Mouse (Mus musculus) gonadal fat pad, adult 2 months (tissue): ENCODE measurements around the gene Lonp2. TPM values are rescaled to one million over a fixed set of nuclear protein-coding genes. Genes with fewer than 3 reads are reported as not detected.

Source experiments
- DNase-seq: peaks from one replicate; pipeline ENCODE4 v3.0.0-alpha.2; 2012; ENCODE audit warnings: low read depth
- polyA plus RNA-seq: library from polyadenylated mRNA; depleted of rRNA; stranded (reverse); fragments of >200 nt; gene quantifications from 2 replicates; pipeline ENCODE4 v1.2.3, GENCODE M21; 2012

Gene Lonp2
- polyA plus RNA-seq, 1 experiment, result 92.7 TPM

DNA sequence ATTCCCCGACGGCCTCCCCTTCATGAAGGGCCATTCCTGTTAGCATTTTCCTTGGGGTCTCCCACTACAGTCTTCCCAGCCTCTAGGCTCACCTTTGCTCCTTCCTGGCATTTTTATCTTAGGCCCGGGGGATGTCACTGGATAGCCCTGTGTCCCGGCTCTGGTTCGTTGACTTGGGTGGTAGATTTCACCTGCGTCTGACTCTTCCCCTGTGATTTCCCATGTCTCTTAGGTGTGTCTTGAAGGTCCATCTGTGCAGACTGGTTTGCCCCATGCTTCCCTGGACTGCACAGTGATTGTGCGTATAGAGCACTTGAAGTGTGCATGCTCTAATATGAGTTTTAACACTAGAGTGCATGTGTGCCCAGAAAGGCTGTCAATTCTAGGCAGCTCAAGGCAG lies 1.1 kb downstream of the Lonp2 start:
- DNase-seq, result no peak

DNA sequence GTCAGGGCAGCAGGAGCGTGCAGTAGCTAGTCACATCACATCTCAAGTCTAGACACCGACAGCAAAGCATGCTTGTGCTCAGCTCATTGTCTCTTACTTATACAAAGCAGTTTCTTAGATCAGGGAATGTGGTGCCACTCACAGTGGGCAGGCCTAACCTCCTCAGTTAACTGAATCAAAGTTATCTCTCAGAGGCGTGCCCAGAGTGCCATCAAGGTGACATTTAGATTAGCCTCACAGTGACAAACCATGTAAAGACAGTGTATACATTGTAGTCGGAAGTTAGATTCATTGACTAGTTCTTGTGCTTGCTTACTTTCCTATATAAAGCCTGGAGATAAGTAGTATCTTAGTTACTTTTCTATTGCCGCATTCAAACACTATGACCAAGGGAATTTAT lies 6.4 kb downstream of the Lonp2 start:
- DNase-seq, result no peak

DNA sequence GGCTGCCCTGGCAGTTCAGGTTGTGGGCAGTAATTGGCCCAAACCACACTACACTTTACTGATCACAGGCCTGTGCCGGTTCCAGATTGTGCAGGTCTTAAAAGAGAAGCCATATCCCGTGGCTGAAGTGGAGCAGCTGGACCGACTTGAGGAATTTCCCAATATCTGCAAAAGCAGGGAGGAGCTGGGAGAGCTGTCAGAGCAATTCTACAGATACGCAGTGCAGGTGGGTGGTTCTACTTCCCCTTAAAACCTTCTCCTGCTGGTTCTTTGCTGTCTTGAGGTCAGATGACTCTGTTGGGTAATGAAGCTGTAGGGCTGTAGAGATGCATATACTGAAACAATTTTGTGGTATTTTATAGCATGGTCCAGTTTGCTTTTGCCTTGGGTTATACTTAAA lies 7.6 kb downstream of the Lonp2 start:
- DNase-seq, result no peak

DNA sequence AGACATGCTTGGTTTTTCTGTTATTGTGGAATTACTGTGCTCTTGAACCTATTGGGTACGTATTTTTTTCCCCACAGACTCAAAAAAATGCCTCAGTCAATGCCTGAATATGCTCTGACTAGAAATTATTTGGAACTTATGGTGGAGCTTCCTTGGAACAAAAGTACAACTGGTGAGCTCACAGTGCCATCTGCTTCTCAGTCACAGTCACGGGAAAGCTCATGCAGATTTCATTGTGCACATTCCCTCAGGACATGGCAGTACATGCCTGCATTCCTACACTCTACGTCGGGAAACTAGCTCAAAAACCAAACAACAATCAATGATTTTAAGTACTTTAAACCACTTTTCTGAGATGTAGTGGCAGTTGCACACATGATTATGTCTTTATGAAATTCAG lies 14.0 kb downstream of the Lonp2 start:
- DNase-seq, result no peak

DNA sequence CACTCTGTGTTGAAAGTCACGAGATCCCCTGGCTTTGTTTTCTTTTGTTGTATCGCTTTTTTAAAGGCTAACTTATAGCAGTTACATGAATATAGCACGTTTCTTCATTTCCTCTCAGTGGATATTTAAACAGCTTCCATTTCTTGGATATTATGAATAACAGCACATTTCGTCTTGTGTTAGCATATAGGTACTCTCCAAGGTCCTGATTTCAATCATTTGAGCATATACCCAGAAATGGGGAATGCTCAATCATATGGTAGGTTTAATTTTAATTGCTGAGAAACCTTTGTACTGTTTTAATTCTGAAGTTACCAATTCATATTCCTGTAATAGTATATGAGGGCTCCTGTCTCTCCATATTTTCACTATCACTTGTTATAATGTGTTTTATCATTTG lies 15.1 kb downstream of the Lonp2 start:
- DNase-seq, result no peak

DNA sequence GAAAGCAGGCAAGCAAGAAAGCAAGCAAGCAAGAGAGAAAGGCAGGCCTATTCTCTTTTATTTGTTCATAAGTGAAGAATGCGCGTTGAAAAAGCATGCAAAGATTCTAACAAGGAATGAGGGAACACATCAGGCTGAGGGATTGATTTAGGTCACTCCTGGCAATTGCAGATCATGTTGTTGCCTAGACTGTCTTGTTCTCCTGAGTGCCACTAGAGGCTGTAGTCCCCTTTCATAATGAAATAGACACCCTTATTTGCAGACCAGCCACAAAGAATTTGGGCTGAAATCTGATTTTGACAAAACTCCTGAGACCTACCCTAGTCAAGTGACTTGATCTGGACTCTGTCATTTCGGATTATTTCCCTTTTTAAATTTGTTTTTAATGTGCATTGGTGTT lies 18.8 kb downstream of the Lonp2 start:
- DNase-seq, result no peak

- DNase-seq, result no peak
Observed at GRCm38 (mm10) chr8:86644661-86645060, 20.8 kb downstream of the Lonp2 start.

DNA sequence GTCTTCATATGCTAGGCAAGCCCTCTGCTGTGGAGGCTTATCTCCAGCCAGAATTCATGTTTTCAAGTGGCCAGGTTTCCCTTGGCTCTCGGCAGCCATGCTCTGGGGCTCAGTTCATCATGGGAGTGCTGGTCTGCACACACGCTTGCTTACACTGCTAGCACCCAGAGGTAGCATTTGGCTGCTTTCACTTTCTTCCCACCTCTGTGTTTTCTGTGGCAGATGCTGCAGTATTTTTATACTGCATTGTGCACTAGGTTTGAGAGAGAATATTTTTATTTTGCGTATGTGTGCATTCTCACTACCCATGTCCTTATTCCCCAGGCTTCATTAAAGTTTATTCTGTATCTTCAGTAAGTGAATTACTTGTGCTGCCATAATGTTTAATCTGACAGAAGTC lies 23.9 kb downstream of the Lonp2 start:
- no peak for DNase-seq

- no peak for DNase-seq
Observed at GRCm38 (mm10) chr8:86651416-86651815, 27.6 kb downstream of the Lonp2 start.

- no peak for DNase-seq
Observed at GRCm38 (mm10) chr8:86652546-86652945, 28.7 kb downstream of the Lonp2 start.

DNA sequence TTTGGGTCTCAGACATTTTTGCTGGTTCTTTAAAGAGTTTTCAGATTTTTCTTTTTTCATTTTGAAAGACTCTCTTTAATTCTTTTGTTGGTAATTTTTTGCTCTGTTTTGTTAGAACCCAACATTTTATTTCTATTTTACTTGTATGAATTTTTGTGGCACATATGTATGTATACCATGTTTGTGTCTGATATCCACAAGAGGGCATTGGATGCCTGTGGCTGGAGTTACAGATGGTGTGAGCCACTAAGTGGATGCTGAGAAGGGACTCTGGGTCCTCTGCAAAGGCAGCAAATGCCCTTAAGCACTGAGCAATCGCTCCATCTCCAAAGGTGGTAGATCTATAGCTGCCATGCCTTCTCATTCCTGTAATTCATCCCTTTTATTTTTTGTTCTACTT lies 30.7 kb downstream of the Lonp2 start:
- DNase-seq, result no peak

GRCm38 (mm10) chr8:86668750-86669149 lies 44.9 kb downstream of the Lonp2 start:
- no peak for DNase-seq

- DNase-seq, result no peak
Observed at GRCm38 (mm10) chr8:86669259-86669658, 45.4 kb downstream of the Lonp2 start.

- DNase-seq, result no peak
Observed at GRCm38 (mm10) chr8:86686629-86687028, 62.8 kb downstream of the Lonp2 start.

DNA sequence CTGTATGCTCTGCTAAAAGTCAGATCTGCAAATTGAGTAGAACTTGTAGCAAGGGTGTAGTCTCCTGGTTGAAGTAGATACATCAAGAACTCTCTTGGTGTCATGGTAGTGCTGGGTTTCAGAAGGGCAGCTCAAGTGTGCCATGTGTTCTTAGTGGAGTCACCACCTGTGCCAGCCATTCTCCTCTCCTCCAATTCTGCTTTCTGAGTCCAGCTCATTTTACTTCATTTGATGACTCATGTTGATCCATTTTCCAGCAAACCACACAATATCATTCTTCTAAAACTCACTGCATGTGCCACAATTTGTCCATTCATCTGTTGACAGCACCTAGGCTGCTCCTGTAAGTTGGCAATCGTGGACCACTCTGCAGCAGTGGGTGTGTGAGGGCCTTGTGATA lies 68.3 kb downstream of the Lonp2 start:
- no peak for DNase-seq

- no peak for DNase-seq
Observed at GRCm38 (mm10) chr8:86694011-86694410, 70.2 kb downstream of the Lonp2 start.

GRCm38 (mm10) chr8:86695703-86696102 lies 71.9 kb downstream of the Lonp2 start:
- no peak for DNase-seq

DNA sequence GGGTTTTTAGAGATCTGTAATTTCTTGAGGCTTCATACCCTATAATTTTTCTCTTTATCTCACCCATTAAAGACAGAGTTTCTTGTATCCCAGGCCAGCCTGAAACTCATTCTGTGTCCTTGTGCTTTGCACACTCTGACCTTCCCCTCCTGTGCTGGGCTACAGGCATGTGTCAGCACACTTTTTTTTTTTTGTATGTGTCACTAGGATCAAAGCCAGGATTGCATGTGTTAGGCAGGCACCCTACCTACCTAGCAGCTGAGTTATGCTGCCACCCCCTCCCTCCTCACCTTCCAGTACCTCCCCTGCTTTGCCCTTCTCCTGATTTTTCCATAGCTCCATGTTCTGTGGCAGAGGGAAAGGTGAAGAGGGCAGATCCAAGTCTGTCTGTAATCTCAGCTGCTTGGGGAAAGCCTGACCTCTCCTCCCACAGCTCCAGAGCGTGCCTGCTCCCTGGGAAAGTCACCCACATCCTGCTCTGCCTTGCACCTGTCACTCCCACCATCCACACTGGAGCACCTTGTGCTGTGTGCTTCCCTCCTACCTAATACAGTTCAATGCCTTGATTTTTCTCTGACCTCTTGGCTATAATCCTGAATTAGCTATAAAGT lies 75.1 kb downstream of the Lonp2 start:
- no peak for DNase-seq

DNA sequence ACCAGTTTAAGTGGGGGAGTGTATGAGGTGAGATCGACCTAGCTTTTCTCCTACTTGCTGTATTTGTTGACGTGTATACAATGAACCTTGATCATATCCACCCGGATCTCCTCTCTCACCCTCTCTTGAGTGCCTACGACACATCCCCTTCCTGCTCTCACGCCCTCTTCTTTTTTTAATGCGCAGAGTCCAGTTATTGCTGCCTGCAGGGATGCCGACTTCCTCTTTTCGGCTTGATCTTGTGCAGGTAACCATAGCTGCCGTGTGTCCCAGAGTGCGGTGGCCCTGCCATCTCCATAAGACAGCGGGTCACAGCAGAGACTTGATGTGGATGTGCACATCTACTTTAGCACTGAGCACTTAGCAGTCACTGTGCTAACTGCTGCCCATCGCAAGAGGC lies 75.6 kb downstream of the Lonp2 start:
- DNase-seq, result no peak

GRCm38 (mm10) chr8:86702453-86702852 lies 78.6 kb downstream of the Lonp2 start:
- no peak for DNase-seq

GRCm38 (mm10) chr8:86705317-86705716 lies 81.5 kb downstream of the Lonp2 start:
- no peak for DNase-seq

DNA sequence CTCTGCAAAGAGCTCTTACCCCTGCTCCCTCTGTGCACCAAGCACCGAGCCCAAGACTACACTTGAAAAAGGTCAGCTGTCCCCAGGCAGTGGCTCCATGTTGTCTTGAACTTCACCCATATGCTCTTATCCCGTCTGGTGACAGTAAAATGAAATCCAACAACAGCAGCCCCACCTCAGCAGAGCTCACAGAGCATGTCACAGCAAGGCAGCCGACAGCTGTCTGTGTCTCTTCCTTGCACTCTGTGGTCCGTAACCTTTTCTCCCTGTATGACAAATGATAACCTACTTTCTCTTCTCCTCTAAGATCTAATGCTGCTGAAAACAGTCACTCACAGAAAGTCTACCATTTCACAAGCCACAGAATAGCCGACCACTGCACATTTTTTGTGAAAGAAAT lies 82.9 kb downstream of the Lonp2 start:
- DNase-seq, result no peak

DNA sequence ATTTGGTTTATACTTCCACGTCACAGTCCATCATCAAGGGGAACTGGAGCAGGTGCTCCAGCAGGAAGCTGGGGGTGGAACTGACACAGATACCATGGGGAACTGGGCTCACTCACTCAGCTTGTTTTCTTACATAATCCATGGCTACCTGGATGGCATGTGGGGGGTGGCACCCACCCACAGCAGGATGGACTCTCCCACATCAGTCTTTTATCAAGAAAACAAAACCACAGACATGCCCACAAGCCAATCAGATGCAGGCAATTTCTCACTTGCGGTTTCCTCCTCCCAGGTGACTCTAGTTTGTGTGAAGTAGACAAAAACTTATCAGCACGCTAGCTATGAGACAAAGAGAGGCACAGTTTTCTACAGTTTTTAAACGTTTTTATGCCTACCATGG lies 84.0 kb downstream of the Lonp2 start:
- DNase-seq, result no peak

GRCm38 (mm10) chr8:86712594-86712993 lies 88.8 kb downstream of the Lonp2 start:
- no peak for DNase-seq
